Mouse (Mus musculus) ovary, adult 10 weeks (tissue): ENCODE results near the gene Gm10310. TPM values are rescaled to one million over a fixed set of nuclear protein-coding genes. Genes with fewer than 3 reads are reported as not detected.

Source experiments
- polyA plus RNA-seq: library from polyadenylated mRNA; stranded (reverse); fragments of 350-450 nt; fragmentation: Illumina TruSeq; extraction: RNeasy Lipid Tissue Mini Kit (QIAGEN cat#74804); gene quantifications from one replicate; pipeline ENCODE4 v1.2.3, GENCODE M21; 2014

The Gm10310 gene
- polyA plus RNA-seq: not detected

DNA sequence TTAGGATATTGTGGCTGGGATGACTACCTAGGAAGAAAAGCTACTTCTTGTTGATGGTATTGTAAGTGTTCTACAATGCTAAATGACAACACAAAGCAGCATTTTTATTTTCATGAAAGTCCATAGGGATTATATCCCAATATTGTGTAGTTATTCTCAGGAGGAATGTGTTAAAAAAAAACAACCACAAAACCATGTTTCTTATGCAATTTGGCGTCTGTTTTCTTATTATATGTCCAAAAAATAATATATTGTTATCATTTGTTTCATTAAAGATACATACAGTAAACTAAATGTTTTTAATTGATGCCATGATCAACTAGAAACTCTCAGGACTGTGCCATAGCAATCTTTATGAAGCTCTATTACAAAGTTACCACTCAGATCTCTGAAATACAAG, at the start of gene Gm10310:
Gm10310 (minus strand) TSS at position 101 of the 400 bp plus-strand sequence.

DNA sequence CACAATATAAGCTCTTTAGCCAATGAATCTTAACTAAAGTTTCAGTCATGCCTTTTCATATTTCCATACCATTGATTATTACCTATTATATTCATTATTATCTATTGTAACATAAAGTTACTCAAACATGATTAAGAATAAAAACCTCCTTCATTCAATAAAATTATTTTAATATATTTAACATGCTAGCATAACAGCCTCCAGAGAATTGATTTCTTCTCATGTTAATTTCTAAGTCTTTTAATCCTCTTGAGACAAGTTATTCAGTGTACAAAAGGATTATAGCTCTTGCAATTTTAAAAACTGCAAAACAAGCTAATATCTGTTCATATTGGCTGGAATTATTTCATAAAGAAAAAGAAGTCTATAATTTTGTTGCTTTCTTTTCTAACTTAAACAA, 45.2 kb upstream of the Gm10310 start, which contains the start of gene Olfr821:
Olfr821 (plus strand) TSS at position 301 of the 400 bp plus-strand sequence.

DNA sequence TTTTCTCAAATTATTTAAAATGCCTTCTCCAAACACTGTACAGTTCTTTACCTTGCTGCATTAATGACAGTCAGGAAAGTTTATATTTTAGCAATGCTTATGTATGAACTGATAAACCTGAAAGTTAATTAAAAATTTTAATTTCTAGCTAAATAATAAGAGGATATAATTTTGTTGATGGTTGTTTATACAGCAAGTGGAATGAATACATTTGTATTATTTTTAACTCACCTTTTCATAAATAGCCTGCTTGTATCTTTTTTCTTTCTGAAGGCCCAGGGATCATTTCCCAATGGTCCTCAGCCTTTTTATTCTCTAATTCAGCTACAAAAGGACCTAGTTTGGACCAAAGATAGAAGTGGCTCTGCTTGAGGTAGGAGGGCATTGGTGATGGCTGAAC, 27.5 kb upstream of the Gm10310 start, which contains the start of gene Olfr820:
Olfr820 (plus strand) TSS at position 301 of the 400 bp plus-strand sequence.

DNA sequence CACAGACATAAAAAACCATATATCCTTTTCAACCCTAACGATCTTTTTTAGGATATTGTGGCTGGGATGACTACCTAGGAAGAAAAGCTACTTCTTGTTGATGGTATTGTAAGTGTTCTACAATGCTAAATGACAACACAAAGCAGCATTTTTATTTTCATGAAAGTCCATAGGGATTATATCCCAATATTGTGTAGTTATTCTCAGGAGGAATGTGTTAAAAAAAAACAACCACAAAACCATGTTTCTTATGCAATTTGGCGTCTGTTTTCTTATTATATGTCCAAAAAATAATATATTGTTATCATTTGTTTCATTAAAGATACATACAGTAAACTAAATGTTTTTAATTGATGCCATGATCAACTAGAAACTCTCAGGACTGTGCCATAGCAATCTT, 8.8 kb downstream of the Gm10310 start, which contains the start of gene Olfr247:
Olfr247 (minus strand) TSS at position 101 of the 400 bp plus-strand sequence.

DNA sequence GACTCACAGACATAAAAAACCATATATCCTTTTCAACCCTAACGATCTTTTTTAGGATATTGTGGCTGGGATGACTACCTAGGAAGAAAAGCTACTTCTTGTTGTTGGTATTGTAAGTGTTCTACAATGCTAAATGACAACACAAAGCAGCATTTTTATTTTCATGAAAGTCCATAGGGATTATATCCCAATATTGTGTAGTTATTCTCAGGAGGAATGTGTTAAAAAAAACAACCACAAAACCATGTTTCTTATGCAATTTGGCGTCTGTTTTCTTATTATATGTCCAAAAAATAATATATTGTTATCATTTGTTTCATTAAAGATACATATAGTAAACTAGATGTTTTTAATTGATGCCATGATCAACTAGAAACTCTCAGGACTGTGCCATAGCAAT, 17.7 kb downstream of the Gm10310 start, which contains the start of gene Olfr819:
Olfr819 (minus strand) TSS at position 101 of the 400 bp plus-strand sequence.

DNA sequence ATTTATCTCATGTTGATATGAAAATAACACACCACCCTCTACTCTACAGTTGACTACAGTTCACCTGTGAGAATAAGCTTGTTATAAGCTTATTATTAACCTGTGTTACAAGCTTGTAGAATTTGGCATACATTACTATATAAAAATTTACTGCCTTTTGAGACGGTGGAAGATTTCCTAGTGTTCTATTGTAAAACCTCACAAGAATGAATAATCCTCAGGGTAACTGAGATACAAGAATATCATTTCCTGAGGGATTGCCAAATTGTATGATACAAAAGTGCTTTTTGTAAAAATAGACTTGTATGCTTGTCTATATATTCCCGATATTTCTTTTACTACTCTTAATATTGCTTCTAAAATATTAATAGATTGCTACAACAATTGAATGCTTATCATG, 35.9 kb downstream of the Gm10310 start, which contains the start of gene Olfr818:
Olfr818 (minus strand) TSS at position 101 of the 400 bp plus-strand sequence.

Other genes with a start within 250 kb of the Gm10310 start
- not detected for gene Olfr806, start 243.1 kb downstream of the Gm10310 start, polyA plus RNA-seq
- gene Olfr807, start 227.3 kb downstream of the Gm10310 start, polyA plus RNA-seq: not detected
- not detected for gene Olfr808, start 219.6 kb downstream of the Gm10310 start, polyA plus RNA-seq
- not detected for gene Olfr809, start 210.4 kb downstream of the Gm10310 start, polyA plus RNA-seq
- gene Olfr810, start 190.1 kb downstream of the Gm10310 start, polyA plus RNA-seq: 0.17 TPM
- gene Olfr811, start 180.7 kb downstream of the Gm10310 start, polyA plus RNA-seq: not detected
- not detected for gene Olfr812, start 139.0 kb downstream of the Gm10310 start, polyA plus RNA-seq
- not detected for gene Olfr813, start 129.7 kb downstream of the Gm10310 start, polyA plus RNA-seq
- gene Olfr814, start 105.2 kb downstream of the Gm10310 start, polyA plus RNA-seq: not detected
- not detected for gene Olfr815, start 79.2 kb downstream of the Gm10310 start, polyA plus RNA-seq
- gene Olfr816, start 69.5 kb downstream of the Gm10310 start, polyA plus RNA-seq: not detected
- gene Olfr818, start 36.0 kb downstream of the Gm10310 start, polyA plus RNA-seq: not detected
- gene Olfr819, start 17.8 kb downstream of the Gm10310 start, polyA plus RNA-seq: 0.29 TPM
- gene Olfr247, start 8.9 kb downstream of the Gm10310 start, polyA plus RNA-seq: not detected
- not detected for gene Olfr820, start 27.6 kb upstream of the Gm10310 start, polyA plus RNA-seq
- gene Olfr821, start 45.3 kb upstream of the Gm10310 start, polyA plus RNA-seq: not detected
- not detected for gene Olfr822, start 86.1 kb upstream of the Gm10310 start, polyA plus RNA-seq
- 0.57 TPM for gene Olfr823, start 130.3 kb upstream of the Gm10310 start, polyA plus RNA-seq
- 0.57 TPM for gene Olfr824, start 144.9 kb upstream of the Gm10310 start, polyA plus RNA-seq
- gene Olfr825, start 181.7 kb upstream of the Gm10310 start, polyA plus RNA-seq: not detected
- gene Olfr826, start 199.1 kb upstream of the Gm10310 start, polyA plus RNA-seq: not detected
- not detected for gene Olfr827, start 229.3 kb upstream of the Gm10310 start, polyA plus RNA-seq